Mouse (Mus musculus) layer of hippocampus, postnatal 36 days (tissue): ENCODE measurements around the gene Gnai2. TPM values are rescaled to one million over a fixed set of nuclear protein-coding genes. Genes with fewer than 3 reads are reported as not detected.

ENCODE experiments used
- DNase-seq, 2 experiments: peaks; one replicate each; pipeline ENCODE4 v3.0.0; 2022
- total RNA-seq, 2 experiments: library from RNA; stranded (reverse); gene quantifications; 2 replicates each; pipeline ENCODE4 v1.2.3; 2021

Gnai2 gene
- 100 to 1,000 TPM; 195 to 208 TPM for total RNA-seq

- peak; percentile 94 to 95 for DNase-seq
Measured at GRCm38 (mm10) chr9:107635279-107636028, at the start of gene Gnai2. Gnai2 (minus strand) TSS chr9:107635367.

- DNase-seq = no peak
Measured at GRCm38 (mm10) chr9:107682405-107682804, 47.2 kb upstream of the Gnai2 start.

DNA sequence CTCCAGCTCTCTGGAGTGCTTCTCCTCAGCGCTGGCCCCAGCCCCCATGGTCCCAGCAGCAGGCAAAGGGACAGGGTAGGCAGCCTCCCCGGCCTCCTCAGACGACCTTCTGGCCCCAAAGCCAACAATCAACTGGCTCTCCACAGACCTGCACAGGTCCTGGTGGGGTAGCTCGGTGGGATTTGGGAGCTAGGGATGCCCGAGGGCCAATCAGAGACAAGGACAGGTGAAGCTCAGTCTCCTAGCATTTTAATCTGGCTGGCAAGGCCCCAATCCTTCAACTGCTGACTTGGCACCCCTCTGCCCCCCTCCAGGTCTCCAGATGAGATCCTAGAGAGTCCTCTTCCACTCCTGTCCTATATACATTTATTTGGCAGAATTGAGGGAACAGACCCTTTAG lies 44.3 kb upstream of the Gnai2 start, which contains the start of gene Gnat1:
Gene Gnat1, minus strand, starts transcription at position 212 of the 400 bp plus-strand sequence.
- DNase-seq = no peak

DNA sequence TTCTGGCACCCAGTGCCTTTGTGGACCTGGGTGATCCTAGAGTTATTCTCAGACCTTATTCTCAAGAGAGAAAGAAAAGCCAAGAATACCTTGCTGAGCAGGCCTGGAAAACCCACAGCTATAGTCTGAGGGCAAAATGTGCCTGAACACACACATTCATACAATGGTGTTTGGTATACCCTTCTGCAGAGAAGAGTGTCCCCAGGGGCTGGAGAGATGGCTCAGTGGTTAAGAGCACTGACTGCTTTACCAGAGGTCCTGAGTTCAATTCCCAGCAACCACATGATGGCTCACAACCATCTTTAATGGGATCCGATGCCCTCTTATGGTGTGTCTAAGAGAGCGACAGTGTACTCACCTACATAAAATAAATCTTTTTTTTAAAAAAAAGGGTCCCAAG lies 43.7 kb upstream of the Gnai2 start:
- no peak for DNase-seq

- peak; percentile 35 to 68 for DNase-seq
Measured at GRCm38 (mm10) chr9:107677819-107678526, 42.8 kb upstream of the Gnai2 start.

DNA sequence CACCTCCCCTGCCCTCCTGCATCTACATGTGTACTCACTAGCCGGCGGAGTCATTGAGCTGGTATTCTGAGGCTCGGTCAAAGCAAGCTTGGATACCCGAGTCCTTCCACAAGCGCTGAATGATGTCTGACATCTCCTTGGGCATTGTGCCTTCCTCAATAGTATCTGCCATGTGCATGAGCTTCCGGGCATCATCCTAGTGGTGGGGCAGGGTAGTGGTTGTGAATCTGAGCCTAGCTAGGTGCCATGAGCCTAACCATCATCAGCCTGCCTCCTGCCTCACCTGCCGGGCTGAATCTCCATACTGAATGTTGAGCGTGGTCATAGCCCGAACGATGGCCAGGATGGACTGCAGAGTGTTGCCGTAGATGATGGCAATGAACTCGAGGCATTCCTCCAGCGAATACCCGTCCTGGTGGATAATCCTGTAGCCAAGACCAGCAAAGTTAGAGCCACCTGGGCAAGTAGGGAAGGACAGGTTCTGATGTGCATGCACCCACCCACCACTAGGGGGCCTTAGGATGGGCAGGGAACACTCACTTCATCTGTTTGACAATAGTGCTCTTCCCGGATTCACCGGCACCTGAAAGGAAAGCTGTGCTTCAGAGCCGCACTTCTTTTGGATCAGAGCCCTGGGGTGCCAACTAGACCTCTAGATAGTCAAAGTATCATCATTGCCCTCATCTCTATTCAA lies 42.1 kb upstream of the Gnai2 start:
- DNase-seq = no peak

DNA sequence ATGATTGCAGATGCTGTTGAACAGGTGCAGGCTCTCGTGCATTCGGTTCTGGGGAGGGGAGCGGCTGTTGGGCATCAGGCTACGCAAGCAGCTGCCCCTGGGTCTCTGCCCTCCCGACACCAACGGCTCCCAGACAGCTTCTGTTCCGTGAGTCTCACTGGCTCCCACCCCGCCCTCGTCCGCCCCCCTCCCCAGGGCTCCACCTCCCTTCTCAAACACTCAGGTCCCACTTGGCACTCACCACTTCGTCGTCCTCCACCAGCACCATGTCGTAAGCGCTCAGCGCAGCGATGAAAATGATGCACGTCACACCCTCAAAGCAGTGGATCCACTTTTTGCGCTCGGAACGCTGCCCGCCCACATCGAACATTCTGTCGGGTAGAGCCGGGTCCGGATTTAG lies 41.1 kb upstream of the Gnai2 start:
- DNase-seq = no peak

GRCm38 (mm10) chr9:107675671-107676301 lies 40.6 kb upstream of the Gnai2 start:
- peak; percentile 66 to 67 for DNase-seq

- DNase-seq = no peak
Measured at GRCm38 (mm10) chr9:107674609-107675429, 39.7 kb upstream of the Gnai2 start.

DNA sequence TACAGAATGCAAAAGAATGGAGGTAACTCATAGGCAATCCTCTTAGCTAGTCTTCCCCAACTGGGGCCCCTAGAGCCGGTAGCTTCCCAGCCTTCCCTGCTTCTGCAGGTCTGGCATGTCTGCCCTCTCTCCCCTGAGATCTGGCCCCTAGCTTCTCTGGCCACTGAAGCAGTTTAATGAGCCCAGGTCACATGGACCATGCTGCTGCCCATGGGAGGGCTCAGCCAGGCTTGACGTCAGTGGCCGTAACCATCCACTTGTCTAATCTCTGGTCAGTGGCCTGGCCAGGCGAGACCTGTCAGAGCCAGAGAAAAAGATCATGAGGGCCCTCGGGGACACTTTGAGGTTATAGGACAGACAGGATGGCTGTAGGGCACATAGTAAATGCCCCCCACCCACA lies 35.1 kb upstream of the Gnai2 start:
- no peak for DNase-seq

GRCm38 (mm10) chr9:107669480-107669945 lies 34.3 kb upstream of the Gnai2 start, which contains the start of gene Slc38a3:
Slc38a3 (minus strand) TSS chr9:107669530.
- DNase-seq = no peak

- DNase-seq = no peak
Measured at GRCm38 (mm10) chr9:107668916-107669315, 33.7 kb upstream of the Gnai2 start.

- no peak for DNase-seq
Measured at GRCm38 (mm10) chr9:107668011-107668410, 32.8 kb upstream of the Gnai2 start.

- DNase-seq = peak; percentile 32 to 40
Measured at GRCm38 (mm10) chr9:107667219-107667618, 32.1 kb upstream of the Gnai2 start.

GRCm38 (mm10) chr9:107666751-107667205 lies 31.6 kb upstream of the Gnai2 start:
- DNase-seq = no peak

- DNase-seq = no peak
Measured at GRCm38 (mm10) chr9:107665308-107665707, 30.1 kb upstream of the Gnai2 start.

DNA sequence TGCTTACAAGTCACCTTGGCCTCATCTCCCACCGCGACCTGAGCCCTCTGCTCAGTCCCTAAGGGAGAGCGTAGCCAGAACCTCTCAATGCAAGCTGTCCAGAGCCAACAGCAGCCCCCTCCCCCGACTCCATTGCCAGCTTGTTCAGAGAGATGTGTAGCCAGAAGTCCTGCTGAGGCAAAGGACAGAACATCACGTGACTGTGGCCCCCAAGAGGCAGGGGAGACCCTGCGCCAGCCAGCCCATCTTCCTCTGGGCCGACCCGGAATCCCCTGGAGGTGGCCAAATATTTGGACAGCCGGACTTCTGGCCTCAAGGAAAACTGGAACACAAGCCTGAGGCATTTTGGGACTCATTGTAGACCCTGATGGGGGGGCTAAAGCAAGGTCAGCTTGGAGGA lies 28.4 kb upstream of the Gnai2 start:
- no peak for DNase-seq

- DNase-seq = no peak
Measured at GRCm38 (mm10) chr9:107662342-107662741, 27.2 kb upstream of the Gnai2 start.

- no peak for DNase-seq
Measured at GRCm38 (mm10) chr9:107660777-107661176, 25.6 kb upstream of the Gnai2 start.

GRCm38 (mm10) chr9:107659961-107660360 lies 24.8 kb upstream of the Gnai2 start:
- DNase-seq = no peak

GRCm38 (mm10) chr9:107659551-107659950 lies 24.4 kb upstream of the Gnai2 start:
- peak; percentile 74 to 82 for DNase-seq
